Mouse (Mus musculus) olfactory bulb, adult 2 months (tissue): Measurements from ENCODE around the gene Ntm.

ENCODE experiments used
- CTCF ChIP-seq: fragments of 200-500 bp; IDR thresholded peaks from 2 replicates; pipeline ENCODE4 v1.5.1; 2012; ENCODE audit warnings: low read depth, mild to moderate bottlenecking, low read length, moderate library complexity; ENCODE audit not compliant: insufficient read depth
- POLR2A ChIP-seq: fragments of 200-500 bp; IDR thresholded peaks from 2 replicates; pipeline ENCODE4 v1.6.1; 2012; ENCODE audit warnings: mild to moderate bottlenecking, low read depth, low read length, moderate library complexity; ENCODE audit not compliant: insufficient read depth

DNA sequence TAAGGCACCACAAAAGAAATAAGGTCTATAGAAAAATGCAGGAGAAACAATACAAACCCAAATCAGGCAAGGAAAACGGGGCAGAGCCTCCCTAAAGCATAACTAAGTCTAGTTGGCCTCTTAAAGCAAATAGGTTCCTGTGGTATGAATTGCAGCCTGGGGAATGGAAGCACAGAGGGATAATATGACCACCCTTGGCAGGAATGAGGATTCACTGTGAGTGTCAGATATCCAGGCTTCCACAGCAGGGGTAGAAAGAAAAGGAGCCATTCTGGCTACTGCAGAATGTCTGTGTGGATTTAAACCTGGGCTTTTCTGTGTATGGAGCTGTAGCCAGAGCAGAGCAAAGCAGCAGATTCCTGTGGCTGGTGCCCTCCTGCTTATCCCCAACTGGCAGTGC, 241.5 kb downstream of the Ntm start:
- no peak for TF ChIP-seq CTCF
- TF ChIP-seq POLR2A: no peak
